Mouse (Mus musculus): Measurements from ENCODE around the gene Slc30a7. TPM values are rescaled to one million over a fixed set of nuclear protein-coding genes. Genes with fewer than 3 reads are reported as not detected.

The Slc30a7 gene
- polyA plus RNA-seq, 1 experiment from 2014 or later: 13.8 TPM

- Histone ChIP-seq H3K27me3 (no peaks in the 10 kb centered on the region), H3K4me3 (no peak overlapping the region), H3K4me1 (replicated peaks) (no peaks in the 10 kb centered on the region), H3K9ac (no peak overlapping the region), H3K9me3 (replicated peaks) (no peaks in the 10 kb centered on the region), H3K27ac (no peak overlapping the region), H3K4me2 (no peak overlapping the region), H3K36me3 (peaks cover 7% of the 10 kb centered on the region; the same call in 1 of the 2 replicates)
- ATAC-seq (replicated peaks; ENCODE audit: insufficient number of reproducible peaks, insufficient read depth, low FRiP score, low read depth): no peak
- 93% methylated on average over 1 of the region's 1 CpGs for WGBS
These were observed 43.6 kb downstream of the Slc30a7 start for GRCm38 (mm10) chr3:115963597-115963996.

- H3K9me3 ChIP-seq (replicated peaks): no peaks in the 10 kb centered on the region
- no peak for ATAC-seq (replicated peaks; ENCODE audit: insufficient number of reproducible peaks, insufficient read depth, low FRiP score, low read depth)
- 77% methylated on average over 4 of the region's 4 CpGs for WGBS
- no peak overlapping the region for H3K27ac ChIP-seq
- no peak overlapping the region for H3K9ac ChIP-seq
- H3K4me2 ChIP-seq: no peak overlapping the region
- H3K4me1 ChIP-seq (replicated peaks): no peaks in the 10 kb centered on the region
- H3K36me3 ChIP-seq: peaks cover 16% of the 10 kb centered on the region; the same call in 1 of the 2 replicates
- no peaks in the 10 kb centered on the region for H3K27me3 ChIP-seq
- no peak overlapping the region for H3K4me3 ChIP-seq
These were observed 45.2 kb downstream of the Slc30a7 start for GRCm38 (mm10) chr3:115962028-115962415.

GRCm38 (mm10) chr3:115961311-115962027 is 45.7 kb downstream of the Slc30a7 start:
- peaks cover 17% of the 10 kb centered on the region; the same call in 1 of the 2 replicates for H3K36me3 ChIP-seq
- ATAC-seq (replicated peaks; ENCODE audit: insufficient number of reproducible peaks, insufficient read depth, low FRiP score, low read depth): no peak
- no peaks in the 10 kb centered on the region for H3K27me3 ChIP-seq
- 82% methylated on average over 11 of the region's 11 CpGs for WGBS
- H3K4me2 ChIP-seq: no peak overlapping the region
- no peak overlapping the region for H3K9ac ChIP-seq
- no peaks in the 10 kb centered on the region for H3K4me1 ChIP-seq (replicated peaks)
- no peak overlapping the region for H3K27ac ChIP-seq
- no peaks in the 10 kb centered on the region for H3K9me3 ChIP-seq (replicated peaks)
- H3K4me3 ChIP-seq: no peak overlapping the region

- H3K27me3 ChIP-seq: no peaks in the 10 kb centered on the region
- H3K4me3 ChIP-seq: no peak overlapping the region
- no peak overlapping the region for H3K27ac ChIP-seq
- H3K4me1 ChIP-seq (replicated peaks): 0 out of 2 replicates have a peak, but pooled peaks cover 2% of the 10 kb centered on the region
- no peaks in the 10 kb centered on the region for H3K9me3 ChIP-seq (replicated peaks)
- peaks cover 39% of the 10 kb centered on the region; the same call in 1 of the 2 replicates for H3K36me3 ChIP-seq
- no peak overlapping the region for H3K9ac ChIP-seq
- no peak for ATAC-seq (replicated peaks; ENCODE audit: insufficient number of reproducible peaks, insufficient read depth, low FRiP score, low read depth)
- H3K4me2 ChIP-seq: no peak overlapping the region
- WGBS: 94% methylated on average over 7 of the region's 7 CpGs
These were observed 50.0 kb downstream of the Slc30a7 start for GRCm38 (mm10) chr3:115957223-115957622.

- WGBS: 69% methylated on average over 3 of the region's 3 CpGs
- Histone ChIP-seq H3K27me3 (no peaks in the 10 kb centered on the region), H3K9me3 (replicated peaks) (no peaks in the 10 kb centered on the region), H3K4me1 (replicated peaks) (0 out of 2 replicates have a peak, but pooled peaks cover 2% of the 10 kb centered on the region), H3K36me3 (peaks cover 34% of the 10 kb centered on the region; the same call in 1 of the 2 replicates), H3K27ac (no peak overlapping the region), H3K4me3 (no peak overlapping the region), H3K4me2 (no peak overlapping the region), H3K9ac (no peak overlapping the region)
- ATAC-seq (replicated peaks; ENCODE audit: insufficient number of reproducible peaks, insufficient read depth, low FRiP score, low read depth): no peak
These were observed 54.1 kb downstream of the Slc30a7 start for GRCm38 (mm10) chr3:115953088-115953487.

GRCm38 (mm10) chr3:115952356-115952755 is 54.9 kb downstream of the Slc30a7 start:
- no peak overlapping the region for H3K27ac ChIP-seq
- H3K4me1 ChIP-seq (replicated peaks): 0 out of 2 replicates have a peak, but pooled peaks cover 2% of the 10 kb centered on the region
- H3K9ac ChIP-seq: no peak overlapping the region
- no peak for ATAC-seq (replicated peaks; ENCODE audit: insufficient number of reproducible peaks, insufficient read depth, low FRiP score, low read depth)
- H3K4me3 ChIP-seq: no peak overlapping the region
- peaks cover 28% of the 10 kb centered on the region; the same call in 1 of the 2 replicates for H3K36me3 ChIP-seq
- no peaks in the 10 kb centered on the region for H3K27me3 ChIP-seq
- H3K4me2 ChIP-seq: no peak overlapping the region
- WGBS: 87% methylated on average over 4 of the region's 4 CpGs
- no peaks in the 10 kb centered on the region for H3K9me3 ChIP-seq (replicated peaks)

GRCm38 (mm10) chr3:115951221-115951620 is 56.0 kb downstream of the Slc30a7 start:
- 70% methylated on average over 3 of the region's 3 CpGs for WGBS
- Histone ChIP-seq H3K4me2 (no peak overlapping the region), H3K36me3 (peaks cover 27% of the 10 kb centered on the region), H3K9ac (no peak overlapping the region), H3K4me1 (replicated peaks) (0 out of 2 replicates have a peak, but pooled peaks cover 2% of the 10 kb centered on the region), H3K9me3 (replicated peaks) (no peaks in the 10 kb centered on the region), H3K27ac (no peak overlapping the region), H3K4me3 (no peak overlapping the region), H3K27me3 (no peaks in the 10 kb centered on the region)
- no peak for ATAC-seq (replicated peaks; ENCODE audit: insufficient number of reproducible peaks, insufficient read depth, low FRiP score, low read depth)

- H3K27ac ChIP-seq: no peak overlapping the region
- H3K9ac ChIP-seq: no peak overlapping the region
- no peak for ATAC-seq (replicated peaks; ENCODE audit: insufficient number of reproducible peaks, insufficient read depth, low FRiP score, low read depth)
- H3K4me1 ChIP-seq (replicated peaks): 0 out of 2 replicates have a peak, but pooled peaks cover 2% of the 10 kb centered on the region
- H3K4me2 ChIP-seq: no peak overlapping the region
- no peak overlapping the region for H3K4me3 ChIP-seq
- H3K36me3 ChIP-seq: peaks cover 29% of the 10 kb centered on the region
- no peaks in the 10 kb centered on the region for H3K27me3 ChIP-seq
- H3K9me3 ChIP-seq (replicated peaks): no peaks in the 10 kb centered on the region
- WGBS: 82% methylated on average over 6 of the region's 6 CpGs
These were observed 57.0 kb downstream of the Slc30a7 start for GRCm38 (mm10) chr3:115949921-115950877.

- Histone ChIP-seq H3K4me3 (no peak overlapping the region), H3K9me3 (replicated peaks) (no peaks in the 10 kb centered on the region), H3K4me2 (no peak overlapping the region), H3K36me3 (peaks cover 34% of the 10 kb centered on the region), H3K27ac (no peak overlapping the region), H3K27me3 (no peaks in the 10 kb centered on the region), H3K9ac (no peak overlapping the region), H3K4me1 (replicated peaks) (0 out of 2 replicates have a peak, but pooled peaks cover 2% of the 10 kb centered on the region)
- 71% methylated on average over 3 of the region's 3 CpGs for WGBS
- ATAC-seq (replicated peaks; ENCODE audit: insufficient number of reproducible peaks, insufficient read depth, low FRiP score, low read depth): no peak
These were observed 57.8 kb downstream of the Slc30a7 start for GRCm38 (mm10) chr3:115949220-115949920.

- peaks cover 38% of the 10 kb centered on the region for H3K36me3 ChIP-seq
- no peak for ATAC-seq (replicated peaks; ENCODE audit: insufficient number of reproducible peaks, insufficient read depth, low FRiP score, low read depth)
These were observed 60.9 kb downstream of the Slc30a7 start for GRCm38 (mm10) chr3:115946272-115946671.

GRCm38 (mm10) chr3:115944376-115944775 is 62.8 kb downstream of the Slc30a7 start:
- Histone ChIP-seq H3K4me2 (no peak overlapping the region), H3K4me3 (no peak overlapping the region), H3K4me1 (replicated peaks) (no peaks in the 10 kb centered on the region), H3K27me3 (no peaks in the 10 kb centered on the region), H3K9me3 (replicated peaks) (no peaks in the 10 kb centered on the region), H3K36me3 (peaks cover 36% of the 10 kb centered on the region), H3K9ac (no peak overlapping the region), H3K27ac (no peak overlapping the region)
- ATAC-seq (replicated peaks; ENCODE audit: insufficient number of reproducible peaks, insufficient read depth, low FRiP score, low read depth): no peak
- WGBS: 91% methylated on average over 6 of the region's 6 CpGs

More at GRCm38 (mm10) chr3:115946272-115946671, 60.9 kb downstream of the Slc30a7 start:
- no peak overlapping the region for H3K9ac ChIP-seq
- no peaks in the 10 kb centered on the region for H3K4me1 ChIP-seq (replicated peaks)
- 88% methylated on average over 8 of the region's 8 CpGs for WGBS
- H3K4me3 ChIP-seq: no peak overlapping the region
- H3K27me3 ChIP-seq: no peaks in the 10 kb centered on the region
- H3K9me3 ChIP-seq (replicated peaks): no peaks in the 10 kb centered on the region
- no peak overlapping the region for H3K27ac ChIP-seq
- no peak overlapping the region for H3K4me2 ChIP-seq

All from heart, embryonic 15.5 days (tissue).